8 mouse cellular contexts compared by ENCODE assay signal in genomic region chr7:126502751-126503150, GRCm38 (mm10). TPM values are rescaled to one million over a fixed set of nuclear protein-coding genes. Genes with fewer than 3 reads are reported as not detected.
A peak's percentile ranks its signal among the peaks of the same experiment; 100 is the strongest.
DNase-seq lines count a peak whose midpoint lies in the region; ATAC-seq and TF ChIP-seq lines count a peak whose summit lies in the region.

No protein-coding gene starts in this region.

- no peak for TF ChIP-seq POLR2A in kidney, adult 2 months (IDR thresholded peaks at IDR 0.05; ENCODE audit: low read depth, low read length)
- TF ChIP-seq POLR2A in bone marrow macrophage, adult 2 months (IDR thresholded peaks at IDR 0.05; ENCODE audit: borderline replicate concordance, low read depth, low read length), result no peak

- no peak for DNase-seq in kidney, adult 2 months
- no peak for DNase-seq in kidney, adult 8-10 months
- DNase-seq in embryo, embryonic 9.5 days (ENCODE audit: extremely low spot score), result no peak
- DNase-seq in testis, postnatal 10 days (ENCODE audit: low spot score), result no peak
- no peak for DNase-seq in cerebellum, adult 11 months

- H3K9me3 ChIP-seq in hindbrain, embryonic 13.5 days, result no peaks in the 10 kb centered on the region
- no peaks in the 10 kb centered on the region for H3K9me3 ChIP-seq in midbrain, embryonic 12.5 days

- no peak; the same call in 1 of the 2 replicates for ATAC-seq in hindbrain, embryonic 13.5 days (ENCODE audit: low FRiP score)
- ATAC-seq in midbrain, embryonic 12.5 days (ENCODE audit: low FRiP score, low read depth), result no peak

- peak overlapping the region; percentile 99 for H3K4me3 ChIP-seq in kidney, adult 2 months (ENCODE audit: insufficient read depth, low read depth, low read length)
- H3K4me3 ChIP-seq in bone marrow macrophage, adult 2 months (ENCODE audit: insufficient read depth, low read length), result peak overlapping the region; percentile 90
- peak overlapping the region; percentile 93 for H3K4me3 ChIP-seq in hindbrain, embryonic 13.5 days
- peak overlapping the region; percentile 100 for H3K4me3 ChIP-seq in midbrain, embryonic 12.5 days

- peak overlapping the region; percentile 78 for H3K4me2 ChIP-seq in hindbrain, embryonic 13.5 days
- peak overlapping the region; percentile 68 for H3K4me2 ChIP-seq in midbrain, embryonic 12.5 days (replicated peaks)

- H3K9ac ChIP-seq in hindbrain, embryonic 13.5 days, result peak overlapping the region; percentile 99
- peak overlapping the region; percentile 99 for H3K9ac ChIP-seq in midbrain, embryonic 12.5 days (replicated peaks)

- peaks cover 4% of the 10 kb centered on the region; the same call in 1 of the 2 replicates for H3K4me1 ChIP-seq in kidney, adult 2 months (ENCODE audit: control insufficient read depth, insufficient read depth, low read length)
- H3K4me1 ChIP-seq in bone marrow macrophage, adult 2 months (ENCODE audit: control insufficient read depth, insufficient read depth, low read length), result peaks cover 7% of the 10 kb centered on the region
- peaks cover 22% of the 10 kb centered on the region for H3K4me1 ChIP-seq in hindbrain, embryonic 13.5 days (replicated peaks)
- H3K4me1 ChIP-seq in midbrain, embryonic 12.5 days, result peaks cover 18% of the 10 kb centered on the region

- H3K27me3 ChIP-seq in kidney, adult 2 months (replicated peaks; ENCODE audit: control insufficient read depth, insufficient read depth, low read length), result no peaks in the 10 kb centered on the region
- no peaks in the 10 kb centered on the region for H3K27me3 ChIP-seq in hindbrain, embryonic 13.5 days
- H3K27me3 ChIP-seq in midbrain, embryonic 12.5 days, result no peaks in the 10 kb centered on the region

- WGBS in kidney, adult 2 months, result under 1% methylated on average over 39 of the region's 40 CpGs
- 0% methylated on average over 40 of the region's 40 CpGs for WGBS in hindbrain, embryonic 13.5 days
- 0% methylated on average over 40 of the region's 40 CpGs for WGBS in midbrain, embryonic 12.5 days

- TF ChIP-seq CTCF in kidney, adult 2 months (conservative IDR thresholded peaks at IDR 0.05; ENCODE audit: insufficient read depth, insufficient read length, low read depth, low read length), result no peak
- no peak for TF ChIP-seq CTCF in bone marrow macrophage, adult 2 months (IDR thresholded peaks at IDR 0.05; ENCODE audit: low read depth, low read length)

- peak overlapping the region; percentile 90 for H3K27ac ChIP-seq in kidney, adult 2 months (ENCODE audit: insufficient read depth, low read depth, low read length)
- H3K27ac ChIP-seq in bone marrow macrophage, adult 2 months (ENCODE audit: insufficient read depth, low read depth, low read length), result peak overlapping the region; percentile 97
- peak overlapping the region; percentile 100 for H3K27ac ChIP-seq in hindbrain, embryonic 13.5 days
- peak overlapping the region; percentile 100 for H3K27ac ChIP-seq in midbrain, embryonic 12.5 days (replicated peaks)

- H3K36me3 ChIP-seq in kidney, adult 2 months (ENCODE audit: control insufficient read depth, insufficient read depth, low read length), result peaks cover 11% of the 10 kb centered on the region
- peaks cover 34% of the 10 kb centered on the region for H3K36me3 ChIP-seq in hindbrain, embryonic 13.5 days
- H3K36me3 ChIP-seq in midbrain, embryonic 12.5 days, result peaks cover 36% of the 10 kb centered on the region

RNA-seq across cellular contexts. Expression of gene Atxn2l, which starts 0.5 kb away (rescaled TPM):
- 70.6 and 90.5 TPM in 2 replicates for polyA plus RNA-seq in kidney, adult 2 months (2012; rRNA removed)
- polyA plus RNA-seq in bone marrow macrophage, adult 2 months (2012; ENCODE audit: insufficient read depth, insufficient read length, missing spikeins), result 128 and 131 TPM in 2 replicates
- 61.6 and 65.4 TPM in 2 replicates for polyA plus RNA-seq in hindbrain, embryonic 13.5 days (2015; fragmentation: Nextera tagmentation; extraction: Ambion mirVana)
- polyA plus RNA-seq in midbrain, embryonic 12.5 days (2016; fragmentation: Nextera tagmentation; extraction: Ambion mirVana), result 72.8 and 82.0 TPM in 2 replicates

RNA-seq across cellular contexts. Expression of gene Tufm, which starts 15.6 kb away (rescaled TPM):
- polyA plus RNA-seq in kidney, adult 2 months (2012; rRNA removed), result 219 and 227 TPM in 2 replicates
- 39.7 and 41.0 TPM in 2 replicates for polyA plus RNA-seq in bone marrow macrophage, adult 2 months (2012; ENCODE audit: insufficient read depth, insufficient read length, missing spikeins)
- 118 and 120 TPM in 2 replicates for polyA plus RNA-seq in hindbrain, embryonic 13.5 days (2015; fragmentation: Nextera tagmentation; extraction: Ambion mirVana)
- 115 and 119 TPM in 2 replicates for polyA plus RNA-seq in midbrain, embryonic 12.5 days (2016; fragmentation: Nextera tagmentation; extraction: Ambion mirVana)

RNA-seq across cellular contexts. Expression of gene Sh2b1, which starts 27.5 kb away (rescaled TPM):
- 62.8 and 71.7 TPM in 2 replicates for polyA plus RNA-seq in kidney, adult 2 months (2012; rRNA removed)
- polyA plus RNA-seq in bone marrow macrophage, adult 2 months (2012; ENCODE audit: insufficient read depth, insufficient read length, missing spikeins), result 26.1 and 27.6 TPM in 2 replicates
- polyA plus RNA-seq in hindbrain, embryonic 13.5 days (2015; fragmentation: Nextera tagmentation; extraction: Ambion mirVana), result 63.7 and 64.5 TPM in 2 replicates
- 60.9 and 66.1 TPM in 2 replicates for polyA plus RNA-seq in midbrain, embryonic 12.5 days (2016; fragmentation: Nextera tagmentation; extraction: Ambion mirVana)

RNA-seq across cellular contexts. Expression of gene Atp2a1, which starts 39.8 kb away (rescaled TPM):
- polyA plus RNA-seq in kidney, adult 2 months (2012; rRNA removed), result 0.35 and 144 TPM in 2 replicates
- 0.25 and 1.4 TPM in 2 replicates for polyA plus RNA-seq in bone marrow macrophage, adult 2 months (2012; ENCODE audit: insufficient read depth, insufficient read length, missing spikeins)
- polyA plus RNA-seq in hindbrain, embryonic 13.5 days (2015; fragmentation: Nextera tagmentation; extraction: Ambion mirVana), result 1.5 and 4.1 TPM in 2 replicates
- 0.57 and 0.58 TPM in 2 replicates for polyA plus RNA-seq in midbrain, embryonic 12.5 days (2016; fragmentation: Nextera tagmentation; extraction: Ambion mirVana)
